Mouse (Mus musculus): Measurements from ENCODE around the gene Jtb. TPM values are rescaled to one million over a fixed set of nuclear protein-coding genes. Genes with fewer than 3 reads are reported as not detected.

Jtb gene
- total and polyA plus RNA-seq, 2 experiments from 2014 or later = 52.5 to 115 TPM

- Histone ChIP-seq H3K4me2 (ENCODE audit: low read depth, low read length) (no peak overlapping the region), H3K36me3 (ENCODE audit: insufficient read depth, low read length) (no peaks in the 10 kb centered on the region), H3K4me3 (ENCODE audit: low read length) (no peak overlapping the region), H3K9me3 (ENCODE audit: low read length) (no peaks in the 10 kb centered on the region), H3K27ac (no peak overlapping the region), H3K27me3 (ENCODE audit: insufficient read depth, low read length) (no peaks in the 10 kb centered on the region), H3K9ac (replicated peaks; ENCODE audit: low read length) (no peak overlapping the region), H3K4me1 (ENCODE audit: insufficient read depth, low read length) (no peaks in the 10 kb centered on the region)
- no peak for TF ChIP-seq CTCF (IDR thresholded peaks at IDR 0.05; ENCODE audit: low read depth)
- no peak for ATAC-seq
- WGBS = 45% methylated on average over 1 of the region's 1 CpGs
- no peak for DNase-seq (ENCODE audit: low spot score)
Measured at GRCm38 (mm10) chr3:90202884-90203283, 28.5 kb upstream of the Jtb start.

DNA sequence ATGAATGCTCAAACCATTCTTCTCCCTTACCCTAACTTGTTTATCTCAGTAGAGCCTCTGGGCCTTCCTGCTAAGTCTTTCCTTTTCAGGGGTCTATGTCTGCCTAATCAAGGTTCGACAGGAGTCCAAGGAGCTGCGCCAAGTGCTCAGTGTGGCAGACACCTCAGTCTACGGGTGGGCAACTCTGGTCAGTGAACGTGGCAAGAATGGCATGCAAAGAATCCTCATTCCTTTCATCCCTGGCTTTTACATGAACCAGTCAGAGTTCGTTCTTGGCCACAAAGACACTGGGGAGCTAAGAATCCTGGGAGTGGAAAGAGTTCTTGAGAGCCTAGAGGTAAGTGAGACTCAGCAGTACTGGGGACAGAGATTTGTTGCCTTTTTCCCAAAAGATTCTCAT lies 27.8 kb upstream of the Jtb start:
- Histone ChIP-seq H3K4me1 (ENCODE audit: insufficient read depth, low read length) (no peaks in the 10 kb centered on the region), H3K27ac (no peak overlapping the region), H3K9me3 (ENCODE audit: low read length) (no peaks in the 10 kb centered on the region), H3K36me3 (ENCODE audit: insufficient read depth, low read length) (0 out of 2 replicates have a peak, but pooled peaks cover 1% of the 10 kb centered on the region), H3K4me2 (ENCODE audit: low read depth, low read length) (no peak overlapping the region), H3K27me3 (ENCODE audit: insufficient read depth, low read length) (no peaks in the 10 kb centered on the region), H3K9ac (replicated peaks; ENCODE audit: low read length) (no peak overlapping the region), H3K4me3 (ENCODE audit: low read length) (no peak overlapping the region)
- 70% methylated on average over 5 of the region's 5 CpGs for WGBS
- no peak for ATAC-seq
- DNase-seq (ENCODE audit: low spot score) = no peak
- TF ChIP-seq CTCF (IDR thresholded peaks at IDR 0.05; ENCODE audit: low read depth) = no peak

GRCm38 (mm10) chr3:90204582-90204981 lies 26.8 kb upstream of the Jtb start:
- no peaks in the 10 kb centered on the region for H3K27me3 ChIP-seq (ENCODE audit: insufficient read depth, low read length)
- DNase-seq (ENCODE audit: low spot score) (no peak), ATAC-seq (no peak)
- H3K4me1 ChIP-seq (ENCODE audit: insufficient read depth, low read length) = no peaks in the 10 kb centered on the region
- H3K4me3 ChIP-seq (ENCODE audit: low read length) = no peak overlapping the region
- H3K9me3 ChIP-seq (ENCODE audit: low read length) = no peaks in the 10 kb centered on the region
- WGBS = 99% methylated on average over 2 of the region's 2 CpGs
- no peak for TF ChIP-seq CTCF (IDR thresholded peaks at IDR 0.05; ENCODE audit: low read depth)
- no peak overlapping the region for H3K4me2 ChIP-seq (ENCODE audit: low read depth, low read length)
- no peak overlapping the region for H3K9ac ChIP-seq (replicated peaks; ENCODE audit: low read length)
- 0 out of 2 replicates have a peak, but pooled peaks cover 5% of the 10 kb centered on the region for H3K36me3 ChIP-seq (ENCODE audit: insufficient read depth, low read length)
- H3K27ac ChIP-seq = no peak overlapping the region

GRCm38 (mm10) chr3:90208662-90209061 lies 22.7 kb upstream of the Jtb start:
- no peak for TF ChIP-seq CTCF (IDR thresholded peaks at IDR 0.05; ENCODE audit: low read depth)
- ATAC-seq = no peak
- H3K4me2 ChIP-seq (ENCODE audit: low read depth, low read length) = no peak overlapping the region
- H3K27me3 ChIP-seq (ENCODE audit: insufficient read depth, low read length) = no peaks in the 10 kb centered on the region
- no peak overlapping the region for H3K9ac ChIP-seq (replicated peaks; ENCODE audit: low read length)
- DNase-seq (ENCODE audit: low spot score) = no peak
- peaks cover 20% of the 10 kb centered on the region; the same call in 1 of the 2 replicates for H3K36me3 ChIP-seq (ENCODE audit: insufficient read depth, low read length)
- 94% methylated on average over 2 of the region's 2 CpGs for WGBS
- H3K4me3 ChIP-seq (ENCODE audit: low read length) = no peak overlapping the region
- no peaks in the 10 kb centered on the region for H3K9me3 ChIP-seq (ENCODE audit: low read length)
- no peak overlapping the region for H3K27ac ChIP-seq
- H3K4me1 ChIP-seq (ENCODE audit: insufficient read depth, low read length) = peaks cover 8% of the 10 kb centered on the region

DNA sequence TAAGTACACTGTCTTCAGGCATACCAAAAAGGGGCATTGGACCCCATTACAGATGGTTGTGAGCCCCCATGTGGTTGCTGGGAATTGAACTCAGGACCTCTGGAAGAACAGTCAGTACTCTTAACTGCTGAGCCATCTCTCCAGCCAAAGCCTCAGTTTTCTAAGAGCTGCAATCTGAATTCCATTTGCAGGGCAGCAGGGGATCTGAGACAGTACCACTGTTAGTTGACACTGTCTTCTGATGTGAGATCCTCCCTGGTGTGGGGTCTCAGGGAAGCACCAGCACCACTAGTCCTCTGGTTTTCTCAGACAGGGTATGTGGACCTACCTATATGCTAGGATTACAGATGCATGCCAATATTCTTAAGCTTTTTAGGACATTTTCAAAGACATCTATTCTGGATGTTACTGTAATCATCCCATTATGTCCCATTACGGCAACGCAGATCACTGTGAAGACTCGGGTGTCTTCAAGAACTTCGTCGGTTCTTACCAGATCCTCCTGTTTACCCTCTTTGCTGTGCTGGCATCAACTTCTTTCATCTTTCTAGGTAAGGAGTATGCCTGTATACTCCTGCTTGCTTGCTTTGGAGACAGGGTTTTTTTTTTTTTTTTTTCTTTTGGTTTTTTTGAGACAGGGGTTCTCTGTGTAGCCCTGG lies 21.4 kb upstream of the Jtb start:
- ATAC-seq = no peak
- Histone ChIP-seq H3K9me3 (ENCODE audit: low read length) (no peaks in the 10 kb centered on the region), H3K4me2 (ENCODE audit: low read depth, low read length) (no peak overlapping the region), H3K27ac (no peak overlapping the region), H3K4me3 (ENCODE audit: low read length) (no peak overlapping the region), H3K27me3 (ENCODE audit: insufficient read depth, low read length) (no peaks in the 10 kb centered on the region), H3K9ac (replicated peaks; ENCODE audit: low read length) (no peak overlapping the region), H3K4me1 (ENCODE audit: insufficient read depth, low read length) (peaks cover 15% of the 10 kb centered on the region), H3K36me3 (ENCODE audit: insufficient read depth, low read length) (peaks cover 20% of the 10 kb centered on the region; the same call in 1 of the 2 replicates)
- no peak for DNase-seq (ENCODE audit: low spot score)
- 93% methylated on average over 5 of the region's 5 CpGs for WGBS
- no peak for TF ChIP-seq CTCF (IDR thresholded peaks at IDR 0.05; ENCODE audit: low read depth)

GRCm38 (mm10) chr3:90211475-90212398 lies 19.7 kb upstream of the Jtb start:
- Histone ChIP-seq H3K4me1 (ENCODE audit: insufficient read depth, low read length) (peaks cover 15% of the 10 kb centered on the region), H3K36me3 (ENCODE audit: insufficient read depth, low read length) (peaks cover 20% of the 10 kb centered on the region; the same call in 1 of the 2 replicates), H3K27me3 (ENCODE audit: insufficient read depth, low read length) (no peaks in the 10 kb centered on the region), H3K4me2 (ENCODE audit: low read depth, low read length) (peak overlapping the region; percentile 93), H3K4me3 (ENCODE audit: low read length) (peak overlapping the region; percentile 94; the same call in 1 of the 2 replicates), H3K9ac (replicated peaks; ENCODE audit: low read length) (0 out of 2 replicates have a peak overlapping the region, but pooled peaks have one; percentile 21), H3K9me3 (ENCODE audit: low read length) (no peaks in the 10 kb centered on the region), H3K27ac (no peak overlapping the region)
- DNase-seq (ENCODE audit: low spot score) (no peak), ATAC-seq (no peak)
- 85% methylated on average over 13 of the region's 13 CpGs for WGBS
- no peak for TF ChIP-seq CTCF (IDR thresholded peaks at IDR 0.05; ENCODE audit: low read depth)

Data from hindbrain, postnatal 0 days (tissue).